Mouse (Mus musculus): ENCODE results near the gene Cep295nl.
"Not testable (repeated sequence)": the region's sequence is repeated elsewhere in the genome, so short reads cannot be mapped to it uniquely, and the experiment has no call there.

Cep295nl gene

GRCm38 (mm10) chr11:118342400-118342981, at the start of gene Cep295nl:
TSS of gene Cep295nl (minus strand) at chr11:118342500.
- DNase-seq (ENCODE audit: low read depth, low spot score), result no peak

- not testable (repeated sequence) for DNase-seq (ENCODE audit: low read depth, low spot score)
These were observed 45.5 kb upstream of the Cep295nl start for GRCm38 (mm10) chr11:118387816-118388215.

- DNase-seq (ENCODE audit: low read depth, low spot score), result peak; percentile 81
These were observed 37.1 kb upstream of the Cep295nl start for GRCm38 (mm10) chr11:118379251-118380009.

GRCm38 (mm10) chr11:118378656-118379055, 36.4 kb upstream of the Cep295nl start:
- DNase-seq (ENCODE audit: low read depth, low spot score), result no peak

- not testable (repeated sequence) for DNase-seq (ENCODE audit: low read depth, low spot score)
These were observed 34.0 kb upstream of the Cep295nl start for GRCm38 (mm10) chr11:118376323-118376722.

- no peak for DNase-seq (ENCODE audit: low read depth, low spot score)
These were observed 33.6 kb upstream of the Cep295nl start for GRCm38 (mm10) chr11:118375881-118376280.

- no peak for DNase-seq (ENCODE audit: low read depth, low spot score)
These were observed 33.2 kb upstream of the Cep295nl start for GRCm38 (mm10) chr11:118375461-118375860.

- DNase-seq (ENCODE audit: low read depth, low spot score), result no peak
These were observed 32.7 kb upstream of the Cep295nl start for GRCm38 (mm10) chr11:118375006-118375405.

GRCm38 (mm10) chr11:118374506-118374905, 32.2 kb upstream of the Cep295nl start:
- no peak for DNase-seq (ENCODE audit: low read depth, low spot score)

- DNase-seq (ENCODE audit: low read depth, low spot score), result no peak
These were observed 30.3 kb upstream of the Cep295nl start for GRCm38 (mm10) chr11:118372641-118373040.

- DNase-seq (ENCODE audit: low read depth, low spot score), result no peak
These were observed 29.6 kb upstream of the Cep295nl start for GRCm38 (mm10) chr11:118371876-118372275.

GRCm38 (mm10) chr11:118369657-118370056, 27.4 kb upstream of the Cep295nl start:
- no peak for DNase-seq (ENCODE audit: low read depth, low spot score)

GRCm38 (mm10) chr11:118369251-118369650, 27.0 kb upstream of the Cep295nl start:
- no peak for DNase-seq (ENCODE audit: low read depth, low spot score)

- DNase-seq (ENCODE audit: low read depth, low spot score), result no peak
These were observed 26.0 kb upstream of the Cep295nl start for GRCm38 (mm10) chr11:118368330-118368729.

- no peak for DNase-seq (ENCODE audit: low read depth, low spot score)
These were observed 24.3 kb upstream of the Cep295nl start for GRCm38 (mm10) chr11:118366559-118366958.

- no peak for DNase-seq (ENCODE audit: low read depth, low spot score)
These were observed 23.8 kb upstream of the Cep295nl start for GRCm38 (mm10) chr11:118366108-118366507.

GRCm38 (mm10) chr11:118365171-118365570, 22.9 kb upstream of the Cep295nl start:
- DNase-seq (ENCODE audit: low read depth, low spot score), result peak; percentile 81

- DNase-seq (ENCODE audit: low read depth, low spot score), result no peak
These were observed 21.7 kb upstream of the Cep295nl start for GRCm38 (mm10) chr11:118364021-118364420.

- DNase-seq (ENCODE audit: low read depth, low spot score), result peak; percentile 89
These were observed 20.7 kb upstream of the Cep295nl start for GRCm38 (mm10) chr11:118362971-118363518.

- DNase-seq (ENCODE audit: low read depth, low spot score), result peak; percentile 70
These were observed 20.2 kb upstream of the Cep295nl start for GRCm38 (mm10) chr11:118362501-118362900.

- no peak for DNase-seq (ENCODE audit: low read depth, low spot score)
These were observed 18.6 kb upstream of the Cep295nl start for GRCm38 (mm10) chr11:118360907-118361341.

- DNase-seq (ENCODE audit: low read depth, low spot score), result peak; percentile 54
These were observed 18.2 kb upstream of the Cep295nl start for GRCm38 (mm10) chr11:118360491-118360890.

GRCm38 (mm10) chr11:118355640-118356039, 13.3 kb upstream of the Cep295nl start, which contains the start of gene Timp2:
TSS of gene Timp2 (minus strand) at chr11:118355740.
- no peak for DNase-seq (ENCODE audit: low read depth, low spot score)

Data from skeletal muscle tissue, adult 2 months (tissue).